Mouse (Mus musculus): Measurements from ENCODE around the gene Nynrin.

DNA sequence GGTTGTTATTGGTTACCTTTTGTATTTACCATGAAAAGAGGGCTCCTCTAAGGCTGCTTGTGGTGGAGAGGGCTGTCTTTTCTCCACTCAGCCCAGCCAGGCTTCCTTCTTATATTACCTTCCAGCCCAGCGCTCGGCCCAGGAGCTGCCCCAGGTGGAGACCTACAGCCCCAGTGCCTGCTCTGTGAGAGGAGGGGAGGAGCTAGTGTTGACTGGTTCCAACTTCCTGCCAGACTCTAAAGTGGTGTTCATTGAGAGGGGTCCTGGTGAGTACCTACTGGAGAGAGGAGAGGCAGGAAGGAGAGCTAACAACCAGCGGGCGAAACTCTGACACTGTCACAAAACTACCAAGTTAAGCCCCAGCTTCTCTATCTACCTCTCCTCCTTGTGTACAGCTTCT lies 23.5 kb upstream of the Nynrin start:
- TF ChIP-seq CTCF (IDR thresholded peaks at IDR 0.05) (no peak), EP300 (IDR thresholded peaks at IDR 0.05) (no peak)

Measured in lung, postnatal 0 days (tissue).